Mouse (Mus musculus) adrenal gland, postnatal 14 days (tissue): ENCODE results near the gene Tbl1xr1. TPM values are rescaled to one million over a fixed set of nuclear protein-coding genes. Genes with fewer than 3 reads are reported as not detected.

Source experiments
- DNase-seq: peaks from one replicate; pipeline ENCODE4 v3.0.0; 2021; ENCODE audit warnings: mixed read lengths
- total RNA-seq: library from RNA; stranded (reverse); gene quantifications from 2 replicates; pipeline ENCODE4 v1.2.3, GENCODE M21; 2021

Tbl1xr1 gene
- total RNA-seq, 1 experiment from 2014 or later: 60.3 TPM

DNA sequence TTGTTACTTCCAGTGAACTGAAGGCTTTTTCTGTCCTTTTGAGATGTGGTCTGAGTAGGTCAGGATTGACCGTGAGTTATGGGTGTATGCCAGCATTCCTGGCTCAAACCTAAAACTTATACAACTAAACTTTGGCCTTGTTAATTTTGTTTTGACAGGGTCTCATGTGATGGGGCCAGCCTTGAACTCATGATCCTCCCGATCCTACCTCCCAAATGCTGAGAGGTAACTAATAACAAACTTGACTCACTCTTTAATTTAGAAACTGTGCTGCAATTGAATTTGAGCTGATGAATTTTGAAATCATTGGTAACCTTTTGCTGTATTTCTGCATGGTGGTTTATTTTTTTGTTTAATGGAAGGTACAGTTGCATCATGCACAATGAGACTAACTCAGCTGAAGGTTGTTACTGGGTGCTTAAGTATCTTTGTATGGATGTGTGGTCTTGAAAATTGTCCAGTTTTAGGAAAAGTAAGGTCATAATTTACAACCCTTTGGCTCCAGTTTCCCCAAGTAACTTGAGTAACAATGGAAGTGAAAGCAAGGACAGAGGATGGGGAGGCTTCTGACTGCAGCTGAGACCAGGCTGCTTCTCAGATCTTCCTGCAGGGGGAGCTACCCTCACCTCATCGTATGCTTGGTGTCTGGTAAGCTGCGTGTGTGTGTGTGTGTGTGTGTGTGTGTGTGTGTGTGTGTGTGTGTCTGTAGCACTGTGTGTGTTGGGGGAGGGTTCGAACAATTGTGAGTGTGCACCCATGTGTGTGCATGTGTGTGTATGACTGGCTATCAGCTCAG is 66.6 kb downstream of the Tbl1xr1 start:
- DNase-seq: peak; percentile 70

DNA sequence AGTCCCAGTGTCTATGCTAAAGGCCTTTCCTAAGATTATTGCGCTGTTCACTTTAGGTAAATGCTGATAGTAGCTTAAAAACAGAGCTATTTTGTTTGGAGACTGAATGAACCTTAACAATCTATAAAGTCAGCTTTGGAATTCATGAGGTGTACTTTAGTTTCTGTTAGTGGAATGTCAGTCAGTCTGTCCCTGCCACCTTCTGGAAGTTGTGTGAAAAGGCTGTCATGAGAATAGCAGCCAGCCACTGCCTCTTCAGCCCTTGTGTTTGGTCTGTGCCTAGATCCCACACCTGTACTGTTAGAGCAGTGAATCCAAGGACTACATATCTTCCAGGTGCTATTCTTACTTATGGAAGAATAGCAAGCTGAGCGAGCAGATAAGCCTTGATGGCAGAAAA is 67.8 kb downstream of the Tbl1xr1 start:
- DNase-seq: no peak

DNA sequence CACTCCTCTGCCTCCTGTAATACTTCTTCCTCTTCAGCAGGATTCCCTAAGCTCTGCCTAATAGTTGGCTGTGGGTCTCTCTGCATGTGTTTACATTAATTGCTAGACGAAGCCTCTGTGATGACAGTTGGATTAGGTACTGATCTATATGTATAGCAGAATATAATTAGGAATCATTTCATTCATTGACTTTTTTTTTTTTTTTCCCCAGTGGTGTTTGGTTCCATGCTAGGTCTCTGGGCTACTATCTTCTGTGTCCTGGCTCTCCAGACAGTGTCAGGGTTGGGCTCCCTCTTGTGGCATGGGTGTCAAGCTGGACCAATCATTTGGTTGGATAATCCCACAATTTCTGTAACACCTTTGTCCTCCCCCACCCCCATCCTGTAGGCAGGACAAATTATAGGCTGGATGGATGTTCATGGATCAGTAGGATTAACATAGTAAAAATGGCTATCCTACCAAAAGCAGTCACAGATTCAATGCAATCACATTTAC is 71.0 kb downstream of the Tbl1xr1 start:
- no peak for DNase-seq

DNA sequence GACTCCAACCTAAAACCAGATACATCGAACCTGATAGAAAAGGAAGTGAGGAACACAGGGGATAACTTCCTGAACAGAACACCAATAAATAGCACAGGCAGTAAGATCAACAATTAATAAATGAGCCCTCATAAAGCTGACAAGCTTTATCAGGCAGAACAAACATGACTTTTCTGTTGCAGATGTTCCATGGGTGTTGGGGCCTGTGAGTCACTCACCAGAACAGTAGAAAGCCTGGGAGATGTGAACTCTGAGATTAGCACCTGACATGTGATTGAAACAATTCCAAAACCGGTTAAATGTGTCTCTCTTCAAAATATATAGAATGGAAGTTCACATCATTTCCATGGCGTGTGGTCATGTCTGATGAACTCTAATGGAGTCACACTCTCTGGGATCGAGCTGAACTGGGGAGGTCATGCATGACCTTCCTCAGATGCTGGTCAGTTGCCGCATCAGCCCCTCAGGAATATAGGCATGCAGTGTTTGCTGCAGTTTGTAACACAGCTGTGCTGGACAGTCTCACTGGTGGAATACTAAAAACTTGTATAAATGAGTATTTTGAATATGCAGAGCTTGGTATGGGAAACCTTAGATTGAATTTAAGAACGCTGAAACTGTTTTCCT is 72.0 kb downstream of the Tbl1xr1 start:
- DNase-seq: no peak

DNA sequence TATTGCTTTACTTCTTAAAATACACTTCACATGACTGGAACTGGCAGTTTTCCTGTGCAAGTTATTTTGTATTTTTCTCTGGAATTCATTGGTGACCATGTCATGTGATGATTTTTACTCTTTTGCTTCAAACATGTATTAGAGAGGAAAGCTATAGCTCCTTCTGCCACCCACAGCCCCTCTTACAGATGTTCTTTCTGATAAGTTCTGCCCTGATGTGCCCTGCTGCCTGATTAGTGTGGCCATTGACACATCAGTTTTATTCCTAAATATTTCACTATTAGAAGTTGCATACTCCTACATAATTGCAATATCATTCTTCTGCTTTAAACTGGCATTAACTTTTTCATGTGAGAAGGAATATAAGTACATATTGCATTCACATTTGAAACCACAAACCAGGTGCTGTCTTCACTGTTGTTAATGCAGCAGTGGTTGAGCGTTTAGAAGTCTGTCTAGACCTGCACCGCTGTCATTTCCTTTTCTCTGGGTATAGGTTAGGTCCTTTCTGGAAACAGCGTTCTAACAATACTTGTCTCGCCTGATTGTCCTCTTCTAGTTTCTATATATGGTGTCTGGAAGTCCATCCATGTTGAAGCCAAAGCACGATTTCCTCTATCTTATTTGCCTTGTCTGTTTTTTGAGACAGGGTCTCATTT is 74.5 kb downstream of the Tbl1xr1 start:
- no peak for DNase-seq

DNA sequence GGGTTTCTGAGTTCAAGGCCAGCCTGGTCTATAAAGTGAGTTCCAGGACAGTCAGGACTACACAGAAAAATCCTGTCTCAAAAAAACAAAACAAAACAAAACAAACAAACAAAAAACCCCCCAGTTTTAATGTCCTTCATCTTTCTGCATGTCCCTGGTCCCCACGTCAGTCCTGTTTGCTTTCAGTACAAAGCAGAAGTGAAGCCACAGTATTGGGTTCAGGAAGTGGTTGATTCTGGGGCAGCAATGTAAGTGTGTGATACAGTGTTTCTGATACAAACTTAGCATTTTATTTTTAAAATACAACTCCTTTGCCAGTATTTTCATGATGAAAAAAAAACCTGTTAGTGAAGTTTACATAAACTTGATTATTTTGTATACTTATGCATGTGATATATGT is 76.3 kb downstream of the Tbl1xr1 start:
- no peak for DNase-seq

DNA sequence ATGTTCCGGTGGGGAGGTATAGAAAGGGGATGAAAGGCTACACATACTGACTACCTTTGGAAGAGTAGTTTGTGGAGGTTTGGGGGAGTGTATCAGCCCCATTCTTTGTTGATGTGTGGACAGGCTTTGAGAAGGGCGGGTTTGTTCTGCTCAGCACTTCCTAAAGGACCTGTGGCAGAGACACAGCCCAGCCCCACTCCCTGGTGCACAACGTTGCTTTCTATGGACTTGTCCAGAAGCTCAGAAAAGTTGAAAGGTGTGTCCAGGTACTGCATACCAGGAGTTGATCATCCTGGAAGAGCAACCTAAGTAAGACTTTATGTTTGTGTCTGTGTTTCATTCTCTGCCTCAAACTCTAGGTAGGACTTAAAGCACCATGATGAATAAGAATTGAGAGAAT is 78.1 kb downstream of the Tbl1xr1 start:
- no peak for DNase-seq

DNA sequence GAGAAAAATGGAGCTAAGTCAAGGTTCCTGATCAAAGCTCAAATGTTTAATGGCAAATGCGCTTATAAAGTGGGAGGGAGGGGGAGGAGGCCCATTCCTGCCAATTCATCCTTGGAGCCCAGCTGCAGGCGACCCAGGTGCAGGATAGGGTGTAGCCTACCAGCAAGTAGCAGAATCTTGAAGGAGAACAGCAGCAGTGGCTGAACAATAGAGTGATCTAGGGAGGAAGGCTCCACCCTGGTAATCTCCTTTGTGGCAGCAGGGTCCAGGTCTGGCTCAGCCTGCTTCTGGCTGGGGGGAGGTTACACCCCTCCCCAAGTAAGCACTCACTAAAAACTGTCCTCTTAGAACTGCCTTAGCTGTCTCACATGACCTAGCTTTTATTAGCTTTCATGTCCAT is 79.9 kb downstream of the Tbl1xr1 start:
- no peak for DNase-seq

DNA sequence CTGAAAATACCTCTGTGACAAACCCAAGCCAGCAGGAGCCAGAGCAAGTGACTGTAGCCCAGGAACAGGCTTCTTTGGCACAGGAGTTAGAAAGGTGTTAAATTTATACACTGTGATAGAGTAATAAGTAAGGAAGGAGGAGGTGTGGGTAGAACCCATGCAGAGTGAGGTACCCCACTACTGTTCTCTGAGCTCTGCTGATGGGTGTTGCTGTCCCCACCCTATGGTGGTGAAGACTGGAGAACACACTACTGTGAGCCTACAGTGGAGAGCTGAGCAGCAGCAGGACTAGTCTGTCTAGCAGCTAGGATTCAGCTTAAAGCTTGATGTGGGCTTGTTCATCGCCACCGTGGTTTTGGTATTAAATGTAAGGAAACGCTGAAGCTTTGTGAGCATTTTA is 86.5 kb downstream of the Tbl1xr1 start:
- DNase-seq: no peak

DNA sequence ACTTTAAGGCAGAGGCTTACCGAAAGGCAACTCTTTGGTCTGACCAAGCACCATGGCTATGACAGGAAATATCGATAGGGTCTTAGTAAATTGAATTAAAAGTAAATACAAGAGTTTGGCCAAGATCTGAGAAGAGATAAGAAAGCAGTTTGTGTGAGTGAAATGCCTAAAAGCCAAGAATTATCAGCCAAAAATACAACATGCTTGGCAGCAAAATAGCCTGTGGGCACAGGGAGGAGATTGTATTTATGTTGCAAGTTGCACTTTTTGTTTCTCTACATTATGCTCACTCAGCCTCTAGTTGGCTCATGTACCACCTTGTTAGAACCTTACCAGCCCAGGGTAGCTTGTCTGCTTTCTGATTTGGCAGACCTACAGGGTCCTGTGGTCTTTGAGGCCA is 91.4 kb downstream of the Tbl1xr1 start:
- DNase-seq: no peak

DNA sequence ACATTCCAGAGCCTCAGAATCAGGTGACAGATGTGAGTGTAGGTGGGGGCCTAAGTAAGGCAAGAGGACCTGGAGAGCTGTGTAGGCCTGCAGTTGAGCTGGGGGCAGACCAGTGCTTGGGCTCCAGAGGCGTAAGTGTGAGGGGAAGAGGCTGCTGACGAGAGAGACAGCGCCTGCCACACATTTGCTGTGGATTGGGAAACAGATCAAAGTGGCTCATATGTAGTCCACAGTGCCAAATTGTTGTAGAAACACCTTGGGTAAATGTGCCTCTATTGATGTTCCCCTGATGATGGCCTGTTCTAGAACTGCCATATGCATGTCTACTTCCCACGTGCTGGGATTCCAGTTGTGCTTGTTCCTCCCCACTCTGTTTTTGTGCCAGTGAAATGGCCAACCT is 92.0 kb downstream of the Tbl1xr1 start:
- DNase-seq: no peak

DNA sequence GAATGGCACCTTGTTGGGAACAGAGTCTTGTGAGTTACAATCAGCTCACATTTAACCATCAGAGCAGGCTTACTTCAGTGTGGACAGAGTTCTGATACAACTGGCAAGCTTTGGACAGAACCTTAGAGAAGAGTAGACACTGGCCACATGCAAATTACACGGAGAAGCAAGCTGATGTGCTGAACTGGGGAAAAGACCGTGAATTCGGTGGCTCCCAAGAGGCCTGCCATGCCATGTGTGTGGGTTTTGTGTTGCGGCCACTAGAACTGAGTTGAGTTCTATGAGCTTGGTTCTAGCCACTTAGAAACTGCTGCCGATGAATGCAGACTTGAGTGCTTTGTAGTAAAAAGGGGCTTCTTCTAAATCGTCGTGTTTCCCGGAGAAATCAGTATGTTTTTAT is 95.1 kb downstream of the Tbl1xr1 start:
- no peak for DNase-seq

DNA sequence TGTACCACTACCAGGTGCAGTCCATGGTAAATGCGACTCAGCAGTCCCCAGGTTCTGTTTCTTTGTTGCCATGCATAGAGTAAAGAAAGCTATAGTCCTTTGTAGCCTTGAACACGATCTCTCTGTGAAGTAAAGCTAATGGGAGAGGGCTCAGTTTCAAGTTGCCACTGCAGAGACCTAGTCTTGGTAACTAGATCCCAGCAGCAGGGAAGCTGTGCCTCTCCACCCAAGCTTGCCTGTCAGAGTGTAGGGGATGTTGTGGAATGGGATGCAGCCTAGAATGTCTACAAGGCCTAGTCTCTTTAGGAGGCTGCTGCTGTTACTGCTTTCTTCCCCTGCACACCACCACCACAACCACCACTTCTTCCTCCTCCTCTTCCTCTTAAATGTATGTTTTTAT is 96.0 kb downstream of the Tbl1xr1 start:
- DNase-seq: no peak

DNA sequence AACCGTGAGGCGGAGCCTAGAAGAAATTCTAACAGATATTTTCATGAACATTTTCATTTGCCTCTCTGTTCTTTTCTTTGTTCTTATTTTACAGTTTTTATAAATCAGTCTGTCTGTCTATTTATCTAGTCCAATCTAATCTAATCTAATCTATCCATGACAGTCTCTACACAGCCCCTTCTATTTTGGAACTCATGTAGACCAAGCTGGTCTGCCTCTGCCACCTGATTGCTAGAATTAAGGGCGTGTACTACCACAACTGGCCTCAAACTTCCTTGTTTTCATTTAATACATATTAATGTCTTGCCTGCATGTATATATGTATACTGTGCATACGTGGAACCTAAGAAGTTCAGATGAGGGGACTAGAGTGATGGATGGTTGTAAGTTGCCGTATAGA is 96.7 kb downstream of the Tbl1xr1 start:
- no peak for DNase-seq

DNA sequence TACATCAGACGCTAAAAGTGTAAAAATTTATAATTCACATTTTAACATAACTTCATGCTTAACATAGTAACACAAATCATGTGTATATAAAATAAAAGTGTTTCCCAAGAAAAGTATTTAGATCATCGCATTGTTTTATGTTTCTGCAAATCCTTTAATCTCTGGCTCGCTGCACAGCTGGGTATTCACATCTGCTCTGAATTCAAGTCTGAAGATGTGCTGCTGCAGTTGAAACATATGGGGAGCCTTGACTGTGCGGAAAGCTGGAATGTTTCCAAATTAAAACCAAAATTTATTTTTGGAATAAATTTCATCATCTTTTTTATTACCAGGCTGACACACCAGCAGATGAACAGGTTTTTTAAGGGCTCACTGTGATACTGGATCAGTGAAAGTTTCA is 97.8 kb downstream of the Tbl1xr1 start:
- DNase-seq: no peak

DNA sequence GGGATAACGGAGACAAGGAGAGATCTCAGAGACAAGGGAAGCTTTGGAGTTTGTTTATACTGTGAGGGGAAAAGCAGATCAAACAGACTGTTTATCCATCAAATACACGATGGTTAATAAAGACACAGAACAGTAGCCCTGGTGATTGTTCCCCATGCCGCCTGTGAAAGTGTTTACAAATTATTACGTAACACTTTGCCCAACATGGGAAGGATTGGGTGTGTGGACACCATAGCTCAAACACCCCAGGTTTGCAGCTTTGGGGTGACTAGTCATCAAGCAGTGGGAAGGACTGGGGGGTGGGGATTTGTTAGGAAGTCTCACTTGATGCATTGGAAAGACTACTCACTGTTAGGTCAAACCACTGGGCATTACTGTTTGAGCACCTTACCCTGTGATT is 103.6 kb downstream of the Tbl1xr1 start:
- no peak for DNase-seq

DNA sequence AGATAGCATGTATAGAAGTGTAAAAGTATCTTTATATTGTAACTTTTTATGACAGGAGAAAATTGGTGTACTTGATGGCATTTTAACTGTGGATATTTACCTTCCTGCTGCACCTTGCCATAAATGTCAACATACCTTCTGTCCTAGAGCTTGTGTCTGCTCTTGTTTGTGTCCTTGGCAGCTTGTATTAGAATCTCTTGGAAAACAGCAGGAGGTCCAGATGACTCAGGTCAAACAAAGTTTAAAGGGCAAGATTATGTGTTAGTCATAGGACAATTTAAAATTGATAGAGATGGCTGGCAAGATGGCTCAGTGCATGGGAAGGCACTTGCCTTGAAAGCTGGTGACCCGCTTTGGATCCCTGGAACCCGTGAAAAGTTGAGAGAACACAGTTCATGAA is 104.6 kb downstream of the Tbl1xr1 start:
- DNase-seq: no peak

DNA sequence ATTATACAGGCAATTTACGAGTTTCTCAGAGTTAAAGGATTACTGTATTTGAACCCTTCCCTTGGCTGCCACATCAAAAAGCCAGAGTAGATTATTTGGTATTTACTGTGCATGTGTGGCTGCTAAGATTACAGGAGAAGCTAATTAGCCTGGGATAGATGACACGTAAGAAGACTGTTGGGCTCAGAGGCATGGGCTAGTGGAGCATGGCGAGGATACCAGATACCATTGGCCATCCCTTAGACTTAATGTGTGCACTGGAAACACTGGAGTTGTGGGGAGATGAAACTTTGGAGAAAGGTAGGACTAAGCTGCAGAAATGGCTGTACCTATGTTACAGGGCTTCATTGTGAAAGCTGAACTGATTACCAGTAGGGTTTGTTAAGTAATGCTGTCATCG is 108.8 kb downstream of the Tbl1xr1 start:
- DNase-seq: no peak

DNA sequence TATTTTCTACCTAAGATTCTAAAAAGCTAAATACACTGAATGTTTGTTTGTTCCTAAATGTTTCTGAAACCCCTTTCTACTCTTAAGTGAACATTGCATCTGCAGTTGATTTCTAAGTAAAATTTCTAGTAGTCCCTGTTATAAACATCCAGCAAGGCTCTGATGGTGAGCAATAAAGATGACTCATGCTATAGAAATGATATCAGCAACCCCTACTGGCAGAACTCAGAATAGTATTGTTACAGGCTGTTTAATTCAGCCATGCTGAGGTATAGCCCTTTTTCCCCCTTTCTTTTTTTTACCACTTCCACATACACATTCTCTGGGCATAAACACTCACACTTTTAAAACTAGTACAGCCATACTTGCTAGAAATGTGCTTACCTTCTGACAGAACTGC is 114.0 kb downstream of the Tbl1xr1 start:
- no peak for DNase-seq

DNA sequence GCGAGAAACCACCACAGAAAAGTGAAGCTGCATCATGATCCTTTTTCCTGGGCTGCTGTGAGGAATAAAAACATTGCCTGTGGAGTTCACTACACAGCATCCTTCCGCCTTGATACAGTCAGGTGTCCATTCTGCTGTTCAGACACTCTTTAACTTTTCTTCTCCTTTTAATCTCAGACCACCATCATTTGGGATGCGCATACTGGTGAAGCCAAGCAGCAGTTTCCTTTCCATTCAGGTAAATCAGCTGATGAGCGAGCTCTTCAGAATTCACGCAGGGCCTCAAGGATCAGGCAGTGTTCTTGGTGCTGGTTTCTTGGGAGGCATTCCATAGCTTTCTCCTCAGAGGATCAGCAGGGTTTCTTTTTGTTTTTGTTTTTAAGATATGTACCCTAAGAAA is 116.5 kb downstream of the Tbl1xr1 start:
- DNase-seq: no peak

DNA sequence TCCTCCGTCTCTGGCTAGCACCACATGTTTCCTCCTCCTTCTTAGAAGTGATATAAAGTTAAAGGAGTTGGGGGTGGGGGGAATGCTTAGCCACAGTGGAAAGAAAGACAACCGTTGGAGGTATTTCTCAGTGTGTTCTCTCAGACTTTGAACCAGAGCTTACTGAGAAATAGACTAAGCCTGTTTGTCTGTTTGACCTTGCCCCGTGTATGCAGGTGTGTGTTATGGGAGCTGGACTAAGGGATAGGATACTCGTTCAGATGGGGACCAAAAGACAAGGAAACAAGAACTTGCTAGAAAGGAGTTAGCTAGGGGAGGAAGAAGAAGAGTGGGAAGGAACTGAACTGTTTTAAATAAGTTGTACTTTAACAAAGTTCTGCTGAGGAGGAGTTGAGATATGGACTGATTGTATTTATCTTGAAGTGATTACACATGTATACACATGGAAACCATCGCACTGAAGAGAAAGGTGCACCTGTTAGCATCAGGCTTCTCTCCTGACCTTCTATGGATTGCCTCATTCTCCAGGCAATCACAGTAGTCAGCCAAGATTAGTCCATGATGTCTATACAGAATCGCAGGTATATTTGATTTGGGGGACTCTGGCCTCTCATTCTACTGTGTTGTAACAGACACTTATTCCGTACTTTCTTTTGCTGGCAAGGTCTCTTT is 117.9 kb downstream of the Tbl1xr1 start:
- DNase-seq: no peak

DNA sequence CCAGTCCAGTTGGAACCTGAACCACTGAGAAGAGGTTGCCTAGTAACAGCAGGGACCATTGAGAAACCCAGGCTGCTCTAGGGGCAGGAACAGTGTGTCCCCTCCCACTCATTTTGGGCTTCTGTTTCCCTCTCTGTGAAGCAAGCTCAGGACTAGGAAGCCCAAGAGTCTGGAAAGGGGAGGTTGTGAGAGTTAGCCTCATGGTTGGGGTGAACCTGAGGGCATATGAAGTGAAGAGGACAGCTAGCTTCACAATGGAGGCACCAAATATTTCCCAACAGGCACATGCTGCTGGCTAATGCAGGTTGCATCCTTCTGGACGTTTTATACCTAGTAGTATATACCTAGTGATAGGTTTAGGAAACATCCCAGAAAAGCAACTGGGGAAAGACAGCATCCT is 122.3 kb downstream of the Tbl1xr1 start:
- no peak for DNase-seq

DNA sequence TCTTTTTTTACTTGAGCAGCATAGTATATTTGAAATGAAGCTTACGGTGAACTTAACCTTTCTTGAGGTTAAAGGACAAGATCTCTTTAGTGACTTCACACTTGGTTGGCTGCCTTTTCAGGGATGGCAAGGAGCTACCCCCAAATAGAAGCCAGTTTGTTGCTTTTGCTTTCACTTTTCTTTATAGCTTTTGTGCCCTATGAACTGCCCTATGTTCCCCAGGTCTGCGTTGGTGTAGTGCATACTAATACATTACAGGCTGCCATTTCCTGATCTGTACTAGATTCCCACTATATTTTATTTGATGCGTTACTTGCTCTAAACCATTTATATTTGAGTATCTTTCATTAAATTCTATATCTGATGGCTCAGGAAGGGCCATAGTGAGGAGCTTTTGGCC is 127.7 kb downstream of the Tbl1xr1 start:
- DNase-seq: no peak
